Mouse (Mus musculus) hindbrain, embryonic 16.5 days (tissue): ENCODE measurements around the gene Hist2h2aa2. TPM values are rescaled to one million over a fixed set of nuclear protein-coding genes. Genes with fewer than 3 reads are reported as not detected.
"Not testable (repeated sequence)": the region's sequence is repeated elsewhere in the genome, so short reads cannot be mapped to it uniquely, and the experiment has no call there.

Experiments
- ATAC-seq: fragments of 200-750 bp; cut with Nextera tagmentation; 2 replicates; pipeline ENCODE4 v1.8.0; 2017; ENCODE audit warnings: moderate TSS enrichment, moderate library complexity
- H3K27ac ChIP-seq: fragments of 300-500 bp; sonication (generic); 2 replicates; pipeline ENCODE4 v1.5.1; 2014; ENCODE audit warnings: low read depth, mild to moderate bottlenecking, control low read depth, low read length, moderate library complexity
- H3K27me3 ChIP-seq: fragments of 300-500 bp; sonication (generic); replicated peaks from 2 replicates; pipeline ENCODE4 v1.6.1; 2014; ENCODE audit warnings: low read length; ENCODE audit not compliant: control insufficient read depth, insufficient read depth
- H3K36me3 ChIP-seq: fragments of 300-500 bp; sonication (generic); 2 replicates; pipeline ENCODE4 v1.6.1; 2014; ENCODE audit warnings: mild to moderate bottlenecking, low read length, moderate library complexity, mixed read lengths; ENCODE audit not compliant: control insufficient read depth, insufficient read depth
- H3K4me1 ChIP-seq: fragments of 300-500 bp; sonication (generic); 2 replicates; pipeline ENCODE4 v1.6.1; 2014; ENCODE audit warnings: low read depth, low read length; ENCODE audit not compliant: control insufficient read depth, insufficient read depth
- H3K4me2 ChIP-seq: fragments of 300-500 bp; sonication (generic); 2 replicates; pipeline ENCODE4 v1.6.1; 2014; ENCODE audit warnings: mild to moderate bottlenecking, low read length, control low read depth, moderate library complexity
- H3K4me3 ChIP-seq: fragments of 300-500 bp; sonication (generic); 2 replicates; pipeline ENCODE4 v1.5.1; 2014; ENCODE audit warnings: mild to moderate bottlenecking, low read length, control low read depth, moderate library complexity
- H3K9ac ChIP-seq: fragments of 300-500 bp; sonication (generic); 2 replicates; pipeline ENCODE4 v1.6.1; 2014; ENCODE audit warnings: low read depth, mild to moderate bottlenecking, control low read depth, low read length, moderate library complexity
- H3K9me3 ChIP-seq: fragments of 300-500 bp; sonication (generic); 2 replicates; pipeline ENCODE4 v1.6.1; 2014; ENCODE audit warnings: mild to moderate bottlenecking, low read length, moderate library complexity; ENCODE audit not compliant: control insufficient read depth
- WGBS: fragments of 180-500 bp; shearing (Covaris S2); extraction: QIAGEN DNeasy Blood & Tissue Kit; methylation state at CpG from one replicate; pipeline ENCODE4 v1.1.7; 2014; 5-methylcytosine and 5-hydroxymethylcytosine counted together
- polyA plus RNA-seq: library from polyadenylated mRNA; unstranded; fragments of >200 nt; fragmentation: Nextera tagmentation; extraction: Ambion mirVana; gene quantifications from 2 replicates; pipeline ENCODE4 v1.2.1, GENCODE M21; 2015

The Hist2h2aa2 gene
- 31.6 and 34.2 TPM in 2 replicates for polyA plus RNA-seq

GRCm38 (mm10) chr3:96239949-96240798, at the start of gene Hist2h2aa2:
TSS of gene Hist2h2aa2 (minus strand) at chr3:96240276.
- peak; percentile 92 for ATAC-seq
- not testable (repeated sequence) for H3K27me3 ChIP-seq

GRCm38 (mm10) chr3:96289201-96289600, 49.1 kb upstream of the Hist2h2aa2 start:
- Histone ChIP-seq H3K27ac (no peak overlapping the region), H3K9ac (no peak overlapping the region), H3K4me2 (no peak overlapping the region), H3K36me3 (no peaks in the 10 kb centered on the region), H3K4me1 (no peaks in the 10 kb centered on the region), H3K27me3 (0 out of 2 replicates have a peak, but pooled peaks cover 4% of the 10 kb centered on the region), H3K4me3 (no peak overlapping the region), H3K9me3 (no peaks in the 10 kb centered on the region)
- ATAC-seq, result no peak
- WGBS, result 77% methylated on average over 3 of the region's 3 CpGs

More at GRCm38 (mm10) chr3:96239949-96240798, at the start of gene Hist2h2aa2:
- H3K9ac ChIP-seq, result peak within 1 kb of the TSS; percentile 50
- peak within 1 kb of the TSS; percentile 34 for H3K4me3 ChIP-seq
- peak within 1 kb of the TSS; percentile 52 for H3K4me2 ChIP-seq
- H3K27ac ChIP-seq, result peak within 1 kb of the TSS; percentile 83
- 5% methylated on average over 20 of the region's 85 CpGs for WGBS
- not testable (repeated sequence) for H3K9me3 ChIP-seq, H3K36me3 ChIP-seq
- H3K4me1 ChIP-seq, result peaks cover 19% of the 10 kb centered on the region

DNA sequence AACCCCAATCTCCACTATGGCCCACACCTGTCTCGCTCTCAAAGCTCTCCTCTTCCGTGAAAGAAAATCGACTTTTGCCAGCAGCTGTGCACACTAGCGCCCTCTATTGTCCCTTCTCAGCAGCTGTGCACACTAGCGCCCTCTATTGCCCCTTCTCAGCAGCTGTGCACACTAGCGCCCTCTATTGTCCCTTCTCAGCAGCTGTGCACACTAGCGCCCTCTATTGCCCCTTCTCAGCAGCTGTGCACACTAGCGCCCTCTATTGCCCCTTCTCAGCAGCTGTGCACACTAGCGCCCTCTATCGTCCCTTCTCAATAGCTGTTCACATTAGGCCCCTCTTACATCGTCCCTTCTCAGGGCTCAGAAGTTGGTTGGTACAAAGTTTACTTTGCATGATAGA, 47.3 kb upstream of the Hist2h2aa2 start:
- not testable (repeated sequence) for H3K9ac ChIP-seq, ATAC-seq, H3K4me2 ChIP-seq, H3K9me3 ChIP-seq, H3K27ac ChIP-seq, H3K36me3 ChIP-seq, H3K4me1 ChIP-seq, H3K4me3 ChIP-seq
- peaks cover 12% of the 10 kb centered on the region for H3K27me3 ChIP-seq
- 91% methylated on average over 11 of the region's 11 CpGs for WGBS

DNA sequence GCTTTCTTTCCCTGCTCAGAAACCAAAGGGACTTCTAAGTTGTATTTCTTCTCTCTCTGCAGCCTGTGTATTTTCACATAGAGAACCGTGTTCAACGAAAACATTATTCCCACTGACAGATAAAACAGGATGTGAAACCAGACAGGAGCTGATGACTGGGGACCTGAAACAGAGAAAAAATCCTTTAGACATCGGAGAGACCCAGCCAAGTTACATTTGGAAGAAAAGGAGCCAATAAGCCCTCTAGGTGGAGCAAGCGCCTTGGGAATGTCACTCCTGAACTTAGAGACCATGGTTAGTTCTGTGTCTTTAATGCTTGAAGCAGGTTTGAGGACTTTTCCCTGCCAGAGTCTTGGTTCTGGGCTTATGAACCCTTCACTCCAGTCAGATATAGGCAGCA, 44.4 kb upstream of the Hist2h2aa2 start:
- no peaks in the 10 kb centered on the region for H3K9me3 ChIP-seq
- H3K4me2 ChIP-seq, result no peak overlapping the region
- H3K4me3 ChIP-seq, result no peak overlapping the region

GRCm38 (mm10) chr3:96280660-96281059, 40.6 kb upstream of the Hist2h2aa2 start:
- Histone ChIP-seq H3K4me3 (no peak overlapping the region), H3K27ac (no peak overlapping the region), H3K9ac (no peak overlapping the region), H3K9me3 (no peaks in the 10 kb centered on the region), H3K27me3 (peaks cover 10% of the 10 kb centered on the region), H3K36me3 (no peaks in the 10 kb centered on the region), H3K4me2 (no peak overlapping the region), H3K4me1 (no peaks in the 10 kb centered on the region)
- ATAC-seq, result no peak
- 57% methylated on average over 6 of the region's 6 CpGs for WGBS

More for the DNA sequence above, 44.4 kb upstream of the Hist2h2aa2 start:
- 19% methylated on average over 4 of the region's 4 CpGs for WGBS
- no peak overlapping the region for H3K27ac ChIP-seq
- H3K4me1 ChIP-seq, result no peaks in the 10 kb centered on the region
- H3K36me3 ChIP-seq, result no peaks in the 10 kb centered on the region
- no peak for ATAC-seq
- H3K27me3 ChIP-seq, result peaks cover 13% of the 10 kb centered on the region
- H3K9ac ChIP-seq, result no peak overlapping the region

DNA sequence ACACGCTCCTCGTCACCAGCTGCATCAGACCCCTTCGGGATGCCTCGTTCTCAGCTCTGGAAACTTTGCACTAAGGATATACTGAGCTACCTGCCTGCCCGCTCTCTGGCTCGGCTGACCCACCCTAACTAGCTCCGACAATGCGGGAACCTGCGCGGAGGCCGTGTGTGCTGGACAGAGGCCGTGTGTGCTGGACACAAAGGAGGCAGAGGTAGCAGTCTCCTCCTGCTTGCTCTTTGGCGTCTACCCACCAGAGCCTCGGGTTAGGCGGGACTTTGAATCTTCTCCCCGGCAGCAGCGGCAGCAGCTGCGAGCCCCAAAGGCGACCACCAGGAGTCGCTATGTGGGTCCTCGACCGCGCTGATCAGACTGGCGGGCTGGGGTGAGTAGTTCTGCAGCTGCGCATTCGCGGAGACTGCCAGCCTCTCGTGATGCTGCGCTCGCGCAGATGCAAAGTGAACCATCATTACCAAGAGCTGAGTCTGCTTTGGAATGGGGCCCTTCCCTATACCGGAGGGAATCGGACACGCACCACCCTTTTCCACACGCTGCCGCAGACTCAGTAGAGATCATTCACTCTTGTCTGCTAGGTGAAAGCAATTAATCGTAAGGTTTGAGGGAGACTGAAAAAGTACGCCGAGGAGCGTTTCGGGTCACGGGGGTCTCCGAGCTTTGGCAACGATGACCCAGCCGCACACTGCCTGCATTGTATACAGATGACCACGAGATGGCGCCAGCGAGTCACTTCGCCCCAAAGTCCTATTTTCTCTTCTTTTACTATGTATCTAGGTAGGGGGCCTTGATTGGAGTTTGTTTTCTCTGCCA, 37.9 kb upstream of the Hist2h2aa2 start:
- Histone ChIP-seq H3K4me1 (no peaks in the 10 kb centered on the region), H3K9ac (peak overlapping the region; percentile 69), H3K27ac (peak overlapping the region; percentile 88), H3K4me2 (peak overlapping the region; percentile 92), H3K27me3 (peaks cover 3% of the 10 kb centered on the region), H3K9me3 (no peaks in the 10 kb centered on the region), H3K36me3 (no peaks in the 10 kb centered on the region), H3K4me3 (peak overlapping the region; percentile 53)
- ATAC-seq, result peak; percentile 99
- under 1% methylated on average over 49 of the region's 49 CpGs for WGBS

GRCm38 (mm10) chr3:96277428-96277799, 37.3 kb upstream of the Hist2h2aa2 start:
- 20% methylated on average over 8 of the region's 8 CpGs for WGBS
- no peak for ATAC-seq
- peak overlapping the region; percentile 69 for H3K9ac ChIP-seq

GRCm38 (mm10) chr3:96273591-96274465, 33.8 kb upstream of the Hist2h2aa2 start:
- no peak overlapping the region for H3K4me2 ChIP-seq
- H3K27me3 ChIP-seq, result no peaks in the 10 kb centered on the region
- H3K9me3 ChIP-seq, result no peaks in the 10 kb centered on the region
- 92% methylated on average over 17 of the region's 17 CpGs for WGBS
- no peak overlapping the region for H3K27ac ChIP-seq
- no peak overlapping the region for H3K4me3 ChIP-seq
- H3K36me3 ChIP-seq, result no peaks in the 10 kb centered on the region
- no peak for ATAC-seq
- H3K4me1 ChIP-seq, result no peaks in the 10 kb centered on the region
- H3K9ac ChIP-seq, result no peak overlapping the region

More at GRCm38 (mm10) chr3:96277428-96277799, 37.3 kb upstream of the Hist2h2aa2 start:
- no peaks in the 10 kb centered on the region for H3K36me3 ChIP-seq
- H3K4me1 ChIP-seq, result no peaks in the 10 kb centered on the region
- H3K27me3 ChIP-seq, result peaks cover 2% of the 10 kb centered on the region; the same call in 1 of the 2 replicates
- peak overlapping the region; percentile 92 for H3K4me2 ChIP-seq
- peak overlapping the region; percentile 88; the same call in 1 of the 2 replicates for H3K27ac ChIP-seq
- peak overlapping the region; percentile 53 for H3K4me3 ChIP-seq
- no peaks in the 10 kb centered on the region for H3K9me3 ChIP-seq
